21 mouse cellular contexts compared by ENCODE assay signal in the genomic region with DNA sequence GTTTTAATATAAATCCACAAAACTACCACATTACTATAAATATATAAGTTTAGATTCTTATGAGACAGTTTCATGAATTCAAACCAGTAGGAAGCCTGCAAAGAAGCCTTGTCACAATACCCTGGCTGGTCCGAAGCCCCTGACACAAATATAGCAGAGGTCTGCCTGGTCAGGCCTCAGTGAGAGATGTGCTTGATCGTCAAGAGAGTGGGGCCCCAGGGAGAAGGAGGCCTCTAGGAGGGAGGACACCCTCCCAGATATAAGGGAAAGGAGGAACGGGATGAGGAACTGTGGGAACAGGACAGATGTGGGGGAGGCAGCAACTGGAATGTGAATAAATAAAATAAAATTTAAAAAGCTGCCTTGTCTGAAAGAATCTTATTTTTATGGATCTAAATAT. TPM values are rescaled to one million over a fixed set of nuclear protein-coding genes. Genes with fewer than 3 reads are reported as not detected.
DNase-seq lines count a peak whose midpoint lies in the region; ATAC-seq and TF ChIP-seq lines count a peak whose summit lies in the region.
"Had no signal": no experiment of that assay in that cellular context is flagged by ENCODE, and none has a peak within 500 bp of the region (broad histone marks: within the 10 kb centered on the region; RNA-seq: fewer than 3 reads in every experiment).

No protein-coding gene starts in this region.

- H3K9ac ChIP-seq in kidney, embryonic 14.5 days (ENCODE audit: low read depth, low read length), result no peak overlapping the region
- no peak overlapping the region for H3K9ac ChIP-seq in kidney, embryonic 15.5 days
- no peak overlapping the region for H3K9ac ChIP-seq in kidney, embryonic 16.5 days (replicated peaks; ENCODE audit: low read length)
- no peak overlapping the region for H3K9ac ChIP-seq in kidney, postnatal 0 days (ENCODE audit: low read depth, low read length)

- H3K4me3 ChIP-seq in kidney, embryonic 14.5 days (ENCODE audit: low read length), result no peak overlapping the region
- no peak overlapping the region for H3K4me3 ChIP-seq in kidney, embryonic 15.5 days (replicated peaks)
- no peak overlapping the region for H3K4me3 ChIP-seq in kidney, embryonic 16.5 days (ENCODE audit: low read length)
- H3K4me3 ChIP-seq in kidney, postnatal 0 days (replicated peaks; ENCODE audit: low read depth, low read length), result no peak overlapping the region

- no peaks in the 10 kb centered on the region for H3K27me3 ChIP-seq in kidney, embryonic 14.5 days (ENCODE audit: control insufficient read depth, insufficient read depth, low read length)
- no peaks in the 10 kb centered on the region for H3K27me3 ChIP-seq in kidney, embryonic 15.5 days
- H3K27me3 ChIP-seq in kidney, embryonic 16.5 days (ENCODE audit: insufficient read depth, low read length), result no peaks in the 10 kb centered on the region
- no peaks in the 10 kb centered on the region for H3K27me3 ChIP-seq in kidney, postnatal 0 days (ENCODE audit: insufficient read depth, low read length)
- H3K27me3 ChIP-seq: CH12.LX, Patski had no signal

- H3K4me1 ChIP-seq in kidney, embryonic 14.5 days (ENCODE audit: control insufficient read depth, insufficient read depth, low read length), result no peaks in the 10 kb centered on the region
- peaks cover 5% of the 10 kb centered on the region for H3K4me1 ChIP-seq in kidney, embryonic 15.5 days
- H3K4me1 ChIP-seq in kidney, embryonic 16.5 days (ENCODE audit: insufficient read depth, low read length), result 0 out of 2 replicates have a peak, but pooled peaks cover 2% of the 10 kb centered on the region
- no peaks in the 10 kb centered on the region for H3K4me1 ChIP-seq in kidney, postnatal 0 days (replicated peaks; ENCODE audit: insufficient read depth, low read length)

- H3K4me2 ChIP-seq in kidney, embryonic 14.5 days (replicated peaks; ENCODE audit: low read depth, low read length), result no peak overlapping the region
- no peak overlapping the region for H3K4me2 ChIP-seq in kidney, embryonic 15.5 days
- H3K4me2 ChIP-seq in kidney, embryonic 16.5 days (replicated peaks; ENCODE audit: low read depth, low read length), result no peak overlapping the region
- H3K4me2 ChIP-seq in kidney, postnatal 0 days (ENCODE audit: low read length), result no peak overlapping the region

- no peaks in the 10 kb centered on the region for H3K9me3 ChIP-seq in kidney, embryonic 14.5 days (ENCODE audit: control insufficient read depth, low read length)
- no peaks in the 10 kb centered on the region for H3K9me3 ChIP-seq in kidney, embryonic 15.5 days (replicated peaks)
- no peaks in the 10 kb centered on the region for H3K9me3 ChIP-seq in kidney, embryonic 16.5 days (ENCODE audit: low read length)
- H3K9me3 ChIP-seq in kidney, postnatal 0 days (replicated peaks; ENCODE audit: low read length), result no peaks in the 10 kb centered on the region

- WGBS in kidney, embryonic 14.5 days, result 18% methylated on average over 3 of the region's 3 CpGs
- 30% methylated on average over 3 of the region's 3 CpGs for WGBS in kidney, embryonic 15.5 days
- WGBS in kidney, embryonic 16.5 days, result 19% methylated on average over 3 of the region's 3 CpGs
- WGBS in kidney, postnatal 0 days, result 33% methylated on average over 3 of the region's 3 CpGs

- H3K27ac ChIP-seq in kidney, embryonic 14.5 days (ENCODE audit: low read depth, low read length), result no peak overlapping the region
- peak overlapping the region; percentile 62; the same call in 1 of the 2 replicates for H3K27ac ChIP-seq in kidney, embryonic 15.5 days
- H3K27ac ChIP-seq in kidney, embryonic 16.5 days (ENCODE audit: low read length), result peak overlapping the region; percentile 68; the same call in 1 of the 2 replicates
- no peak overlapping the region for H3K27ac ChIP-seq in kidney, postnatal 0 days

- DNase-seq in kidney, postnatal 10 days, result no peak
- no peak for DNase-seq in kidney, postnatal 25 days
- DNase-seq in kidney, adult 18-20 months, result no peak
- peak; percentile 28 for DNase-seq in kidney, postnatal 0 days (ENCODE audit: low spot score)
- DNase-seq in kidney, adult 11 months, result no peak
- DNase-seq: adrenal gland, adult 2 months; adrenal gland, adult 8-10 months; adrenal gland, postnatal 14 days; adrenal gland, postnatal 25 days; B cell, adult 2 months; cerebellum, adult 11 months; cerebellum, adult 11-12 months had no signal

- no peak for TF ChIP-seq CTCF in kidney, postnatal 0 days (IDR thresholded peaks at IDR 0.05; ENCODE audit: low read depth)

- no peaks in the 10 kb centered on the region for H3K36me3 ChIP-seq in kidney, embryonic 14.5 days (ENCODE audit: control insufficient read depth, insufficient read depth, low read length)
- H3K36me3 ChIP-seq in kidney, embryonic 15.5 days, result no peaks in the 10 kb centered on the region
- no peaks in the 10 kb centered on the region for H3K36me3 ChIP-seq in kidney, embryonic 16.5 days (ENCODE audit: insufficient read depth, low read length)
- no peaks in the 10 kb centered on the region for H3K36me3 ChIP-seq in kidney, postnatal 0 days (ENCODE audit: insufficient read depth, low read length)
- H3K36me3 ChIP-seq: G1E had no signal

- ATAC-seq in kidney, embryonic 14.5 days (ENCODE audit: low FRiP score, low TSS enrichment), result 0 out of 2 replicates have a peak, but pooled peaks have one; percentile 56
- peak; percentile 55; the same call in 1 of the 2 replicates for ATAC-seq in kidney, embryonic 15.5 days (replicated peaks; ENCODE audit: low FRiP score)
- ATAC-seq in kidney, embryonic 16.5 days (ENCODE audit: low FRiP score, low TSS enrichment), result 0 out of 2 replicates have a peak, but pooled peaks have one; percentile 22
- ATAC-seq in kidney, postnatal 0 days (replicated peaks; ENCODE audit: low FRiP score, low read depth), result no peak
- ATAC-seq: activated CD4-positive, CD25-positive, alpha-beta regulatory T cell, adult 4 months; CD4-positive, CD25-positive, alpha-beta regulatory T cell, adult 4 months; Patski had no signal

RNA-seq across cellular contexts. Expression of a gene that starts 37.3 kb away (rescaled TPM):
- polyA plus RNA-seq in kidney, embryonic 14.5 days (2014; fragmentation: Nextera tagmentation; extraction: Ambion mirVana), result 1.6 and 1.7 TPM in 2 replicates
- polyA plus RNA-seq in kidney, embryonic 15.5 days (2015; fragmentation: Nextera tagmentation; extraction: Ambion mirVana), result 1.2 and 1.9 TPM in 2 replicates
- polyA plus RNA-seq in kidney, embryonic 16.5 days (2015; fragmentation: Nextera tagmentation; extraction: Ambion mirVana), result 1.1 and 1.5 TPM in 2 replicates
- 0.34 and 0.66 TPM in 2 replicates for polyA plus RNA-seq in kidney, postnatal 0 days (2015; fragmentation: Nextera tagmentation; extraction: Ambion mirVana)
- polyA plus RNA-seq: activated CD4-positive, CD25-positive, alpha-beta regulatory T cell, adult 4 months; adrenal gland, adult 2 months; C2C12; CD4-positive, CD25-positive, alpha-beta regulatory T cell, adult 4 months; G1E; Patski had no signal

Comparison
In these comparisons a context has a peak if more than half of its experiments do, and no peak if none do; other contexts are left out.
1. H3K27ac ChIP-seq: peak in kidney, embryonic 15.5 days (single experiment) and kidney, embryonic 16.5 days (single experiment); none in kidney, embryonic 14.5 days (single experiment) and kidney, postnatal 0 days (single experiment).